ENCODE assay signal across 8 mouse cellular contexts in genomic region chr17:28341091-28341490, GRCm38 (mm10). TPM values are rescaled to one million over a fixed set of nuclear protein-coding genes. Genes with fewer than 3 reads are reported as not detected.
DNase-seq lines count a peak whose midpoint lies in the region; ATAC-seq and TF ChIP-seq lines count a peak whose summit lies in the region.

No protein-coding gene starts in this region.

- H3K9me3 ChIP-seq in erythroblast, embryonic 14.5 days (ENCODE audit: control insufficient read depth, low read length) = no peaks in the 10 kb centered on the region
- H3K9me3 ChIP-seq in heart, embryonic 10.5 days = 0 out of 2 replicates have a peak, but pooled peaks cover 4% of the 10 kb centered on the region
- H3K9me3 ChIP-seq in liver, embryonic 12.5 days (replicated peaks) = no peaks in the 10 kb centered on the region
- H3K9me3 ChIP-seq in stomach, embryonic 15.5 days = no peaks in the 10 kb centered on the region

- peak; percentile 55 for ATAC-seq in liver, embryonic 12.5 days
- peak; percentile 81 for ATAC-seq in stomach, embryonic 15.5 days (ENCODE audit: insufficient read depth, low FRiP score, low read depth)

- no peaks in the 10 kb centered on the region for H3K36me3 ChIP-seq in thymus, adult 2 months (ENCODE audit: control insufficient read depth, insufficient read depth, low read length)
- peaks cover 8% of the 10 kb centered on the region; the same call in 1 of the 2 replicates for H3K36me3 ChIP-seq in erythroblast, embryonic 14.5 days (ENCODE audit: control insufficient read depth)
- peaks cover 42% of the 10 kb centered on the region for H3K36me3 ChIP-seq in heart, embryonic 10.5 days
- peaks cover 45% of the 10 kb centered on the region for H3K36me3 ChIP-seq in liver, embryonic 12.5 days
- peaks cover 23% of the 10 kb centered on the region for H3K36me3 ChIP-seq in stomach, embryonic 15.5 days

- H3K9ac ChIP-seq in liver, embryonic 12.5 days = peak overlapping the region; percentile 17; the same call in 1 of the 2 replicates
- peak overlapping the region; percentile 11; the same call in 1 of the 2 replicates for H3K9ac ChIP-seq in stomach, embryonic 15.5 days

- peaks cover 14% of the 10 kb centered on the region for H3K4me1 ChIP-seq in thymus, adult 2 months (replicated peaks; ENCODE audit: control insufficient read depth, insufficient read depth, low read length)
- peaks cover 35% of the 10 kb centered on the region for H3K4me1 ChIP-seq in erythroblast, embryonic 14.5 days (ENCODE audit: control insufficient read depth)
- peaks cover 65% of the 10 kb centered on the region for H3K4me1 ChIP-seq in heart, embryonic 10.5 days
- peaks cover 56% of the 10 kb centered on the region for H3K4me1 ChIP-seq in liver, embryonic 12.5 days
- peaks cover 71% of the 10 kb centered on the region for H3K4me1 ChIP-seq in stomach, embryonic 15.5 days

- no peak overlapping the region for H3K27ac ChIP-seq in thymus, adult 2 months (ENCODE audit: control insufficient read depth, insufficient read depth, low read length)
- H3K27ac ChIP-seq in heart, embryonic 10.5 days = peak overlapping the region; percentile 87
- peak overlapping the region; percentile 41; the same call in 1 of the 2 replicates for H3K27ac ChIP-seq in liver, embryonic 12.5 days
- peak overlapping the region; percentile 91 for H3K27ac ChIP-seq in stomach, embryonic 15.5 days

- no peaks in the 10 kb centered on the region for H3K27me3 ChIP-seq in thymus, adult 2 months (ENCODE audit: control insufficient read depth, insufficient read depth, low read length)
- H3K27me3 ChIP-seq in erythroblast, embryonic 14.5 days (ENCODE audit: control insufficient read depth) = peaks cover 28% of the 10 kb centered on the region
- H3K27me3 ChIP-seq in heart, embryonic 10.5 days (ENCODE audit: insufficient read depth, poor library complexity, severe bottlenecking) = peaks cover 8% of the 10 kb centered on the region; the same call in 1 of the 2 replicates
- H3K27me3 ChIP-seq in liver, embryonic 12.5 days (replicated peaks) = peaks cover 53% of the 10 kb centered on the region
- H3K27me3 ChIP-seq in stomach, embryonic 15.5 days (replicated peaks) = no peaks in the 10 kb centered on the region

- no peak overlapping the region for H3K4me3 ChIP-seq in thymus, adult 2 months (ENCODE audit: control insufficient read depth, insufficient read depth, low read length)
- H3K4me3 ChIP-seq in erythroblast, embryonic 14.5 days (replicated peaks) = peak overlapping the region; percentile 26
- H3K4me3 ChIP-seq in heart, embryonic 10.5 days = peak overlapping the region; percentile 47
- peak overlapping the region; percentile 23 for H3K4me3 ChIP-seq in liver, embryonic 12.5 days
- H3K4me3 ChIP-seq in stomach, embryonic 15.5 days (replicated peaks) = peak overlapping the region; percentile 23

- WGBS in thymus, adult 2 months = 32% methylated on average over 26 of the region's 26 CpGs
- 3% methylated on average over 26 of the region's 26 CpGs for WGBS in heart, embryonic 10.5 days
- 10% methylated on average over 26 of the region's 26 CpGs for WGBS in liver, embryonic 12.5 days (ENCODE audit: insufficient replicate concordance)
- 6% methylated on average over 26 of the region's 26 CpGs for WGBS in stomach, embryonic 15.5 days

- peak; percentile 54 for DNase-seq in thymus, postnatal 4 days
- no peak for DNase-seq in thymus, adult 2 months
- DNase-seq in heart, embryonic 10.5 days (ENCODE audit: low spot score) = peak; percentile 93
- DNase-seq in kidney, adult 9 months = peak; percentile 96
- DNase-seq in natural killer cell, adult 2 months (ENCODE audit: low spot score in 2 of 2) = peak; percentile 63 to 73

- peak overlapping the region; percentile 51 for H3K4me2 ChIP-seq in liver, embryonic 12.5 days
- H3K4me2 ChIP-seq in stomach, embryonic 15.5 days = peak overlapping the region; percentile 62

- no peak for TF ChIP-seq CTCF in thymus, adult 2 months (IDR thresholded peaks at IDR 0.05; ENCODE audit: borderline replicate concordance, control insufficient read depth, extremely low read depth, insufficient read depth, low read length, poor library complexity)

- no peak for TF ChIP-seq POLR2A in thymus, adult 2 months (IDR thresholded peaks at IDR 0.05; ENCODE audit: control insufficient read depth, extremely low read depth, insufficient read depth, low read length, poor library complexity)

RNA-seq across cellular contexts. Expression of gene Tead3, which starts 9.5 kb away (rescaled TPM):
- 10.6 and 11.6 TPM in 2 replicates for polyA plus RNA-seq in thymus, adult 2 months (2012; rRNA removed)
- 0.22 and 0.26 TPM in 2 replicates for polyA plus RNA-seq in erythroblast, embryonic 14.5 days (2012)
- polyA plus RNA-seq in heart, embryonic 10.5 days (2016; fragmentation: Nextera tagmentation; extraction: Ambion mirVana) = 6.3 and 6.5 TPM in 2 replicates
- polyA plus RNA-seq in liver, embryonic 12.5 days (2016; fragmentation: Nextera tagmentation; extraction: Ambion mirVana) = 1.9 and 2.0 TPM in 2 replicates
- polyA plus RNA-seq in stomach, embryonic 15.5 days (2015; fragmentation: Nextera tagmentation; extraction: Ambion mirVana) = 11.5 and 12.0 TPM in 2 replicates

RNA-seq across cellular contexts. Expression of gene Rpl10a, which starts 12.8 kb away (rescaled TPM):
- polyA plus RNA-seq in thymus, adult 2 months (2012; rRNA removed) = 3,187 and 3,626 TPM in 2 replicates
- polyA plus RNA-seq in erythroblast, embryonic 14.5 days (2012) = 529 and 604 TPM in 2 replicates
- 345 and 365 TPM in 2 replicates for polyA plus RNA-seq in heart, embryonic 10.5 days (2016; fragmentation: Nextera tagmentation; extraction: Ambion mirVana)
- polyA plus RNA-seq in liver, embryonic 12.5 days (2016; fragmentation: Nextera tagmentation; extraction: Ambion mirVana) = 472 and 487 TPM in 2 replicates
- polyA plus RNA-seq in stomach, embryonic 15.5 days (2015; fragmentation: Nextera tagmentation; extraction: Ambion mirVana) = 490 and 616 TPM in 2 replicates

RNA-seq across cellular contexts. Expression of gene Tulp1, which starts 23.9 kb away (rescaled TPM):
- 0.35 and 0.59 TPM in 2 replicates for polyA plus RNA-seq in thymus, adult 2 months (2012; rRNA removed)
- 0.19 and 0.26 TPM in 2 replicates for polyA plus RNA-seq in erythroblast, embryonic 14.5 days (2012)
- polyA plus RNA-seq in heart, embryonic 10.5 days (2016; fragmentation: Nextera tagmentation; extraction: Ambion mirVana) = 5.0 and 5.7 TPM in 2 replicates
- 1.4 and 1.6 TPM in 2 replicates for polyA plus RNA-seq in liver, embryonic 12.5 days (2016; fragmentation: Nextera tagmentation; extraction: Ambion mirVana)
- 4.2 and 5.0 TPM in 2 replicates for polyA plus RNA-seq in stomach, embryonic 15.5 days (2015; fragmentation: Nextera tagmentation; extraction: Ambion mirVana)

RNA-seq across cellular contexts. Expression of gene Fance, which starts 27.8 kb away (rescaled TPM):
- 31.3 and 37.7 TPM in 2 replicates for polyA plus RNA-seq in thymus, adult 2 months (2012; rRNA removed)
- polyA plus RNA-seq in erythroblast, embryonic 14.5 days (2012) = 1.7 and 3.6 TPM in 2 replicates
- 25.8 and 30.6 TPM in 2 replicates for polyA plus RNA-seq in heart, embryonic 10.5 days (2016; fragmentation: Nextera tagmentation; extraction: Ambion mirVana)
- 18.8 and 22.1 TPM in 2 replicates for polyA plus RNA-seq in liver, embryonic 12.5 days (2016; fragmentation: Nextera tagmentation; extraction: Ambion mirVana)
- polyA plus RNA-seq in stomach, embryonic 15.5 days (2015; fragmentation: Nextera tagmentation; extraction: Ambion mirVana) = 26.9 and 29.9 TPM in 2 replicates
